Mouse (Mus musculus) midbrain, embryonic 13.5 days (tissue): ENCODE measurements at regions not wholly inside any gene's neighbourhood (a gene's known extent, or its start where the extent isn't known, plus 50 kb on each side); places are given as distances from the start of the nearest gene placed in this dataset.
A peak's percentile ranks its signal among the peaks of the same experiment; 100 is the strongest.

Experiments used
- ATAC-seq: fragments of 200-750 bp; cut with Nextera tagmentation; 2 replicates; pipeline ENCODE4 v1.8.0; 2017; ENCODE audit warnings: mild to moderate bottlenecking, moderate TSS enrichment, moderate library complexity
- H3K27ac ChIP-seq: fragments of 300-500 bp; sonication (generic); 2 replicates; pipeline ENCODE4 v1.5.1; 2015; ENCODE audit warnings: inconsistent platforms, mild to moderate bottlenecking, moderate library complexity
- H3K27me3 ChIP-seq: fragments of 300-500 bp; sonication (generic); 2 replicates; pipeline ENCODE4 v1.6.1; 2015; ENCODE audit warnings: mild to moderate bottlenecking, inconsistent platforms
- H3K36me3 ChIP-seq: fragments of 300-500 bp; sonication (generic); 2 replicates; pipeline ENCODE4 v1.6.1; 2015; ENCODE audit warnings: mild to moderate bottlenecking, inconsistent platforms
- H3K4me1 ChIP-seq: fragments of 300-500 bp; sonication (generic); replicated peaks from 2 replicates; pipeline ENCODE4 v1.6.1; 2015; ENCODE audit warnings: inconsistent platforms
- H3K4me2 ChIP-seq: fragments of 300-500 bp; sonication (generic); replicated peaks from 2 replicates; pipeline ENCODE4 v1.6.1; 2015; ENCODE audit warnings: moderate library complexity, mild to moderate bottlenecking, inconsistent platforms
- H3K4me3 ChIP-seq: fragments of 300-500 bp; sonication (generic); replicated peaks from 2 replicates; pipeline ENCODE4 v1.5.1; 2015; ENCODE audit warnings: mild to moderate bottlenecking, inconsistent platforms
- H3K9ac ChIP-seq: fragments of 300-500 bp; sonication (generic); replicated peaks from 2 replicates; pipeline ENCODE4 v1.6.1; 2015; ENCODE audit warnings: mild to moderate bottlenecking, inconsistent platforms
- H3K9me3 ChIP-seq: fragments of 300-500 bp; sonication (generic); 2 replicates; pipeline ENCODE4 v1.6.1; 2016; ENCODE audit warnings: mild to moderate bottlenecking, inconsistent platforms
- WGBS: fragments of 180-500 bp; shearing (Covaris S2); methylation state at CpG from one replicate; pipeline ENCODE4 v1.1.7; 2015; 5-methylcytosine and 5-hydroxymethylcytosine counted together

GRCm38 (mm10) chr11:113049593-113049992 lies 267.6 kb downstream of the Sox9 start:
- H3K36me3 ChIP-seq = no peaks in the 10 kb centered on the region
- no peak for ATAC-seq
- no peak overlapping the region for H3K27ac ChIP-seq
- H3K4me2 ChIP-seq = no peak overlapping the region
- no peak overlapping the region for H3K9ac ChIP-seq
- no peaks in the 10 kb centered on the region for H3K27me3 ChIP-seq
- H3K9me3 ChIP-seq = no peaks in the 10 kb centered on the region
- no peak overlapping the region for H3K4me3 ChIP-seq
- 53% methylated on average over 8 of the region's 8 CpGs for WGBS
- peaks cover 41% of the 10 kb centered on the region for H3K4me1 ChIP-seq

- no peaks in the 10 kb centered on the region for H3K36me3 ChIP-seq
- H3K27ac ChIP-seq = no peak overlapping the region
- H3K4me3 ChIP-seq = no peak overlapping the region
- H3K4me2 ChIP-seq = no peak overlapping the region
- ATAC-seq = no peak
- 95% methylated on average over 11 of the region's 11 CpGs for WGBS
- H3K9me3 ChIP-seq = no peaks in the 10 kb centered on the region
- no peaks in the 10 kb centered on the region for H3K27me3 ChIP-seq
- H3K4me1 ChIP-seq = peaks cover 31% of the 10 kb centered on the region
- H3K9ac ChIP-seq = no peak overlapping the region
Measured at GRCm38 (mm10) chr11:113052536-113052935, 270.5 kb downstream of the Sox9 start.

- H3K27ac ChIP-seq = peak overlapping the region; percentile 53; the same call in 1 of the 2 replicates
- WGBS = 73% methylated on average over 12 of the region's 12 CpGs
- H3K9me3 ChIP-seq = no peaks in the 10 kb centered on the region
- no peaks in the 10 kb centered on the region for H3K36me3 ChIP-seq
- no peak overlapping the region for H3K4me3 ChIP-seq
- H3K4me2 ChIP-seq = no peak overlapping the region
- H3K4me1 ChIP-seq = peaks cover 30% of the 10 kb centered on the region
- ATAC-seq = no peak
- H3K27me3 ChIP-seq = no peaks in the 10 kb centered on the region
- no peak overlapping the region for H3K9ac ChIP-seq
Measured at GRCm38 (mm10) chr11:113056042-113056632, 274.1 kb downstream of the Sox9 start.

GRCm38 (mm10) chr11:113056824-113057223 lies 274.8 kb downstream of the Sox9 start:
- Histone ChIP-seq H3K4me1 (peaks cover 30% of the 10 kb centered on the region), H3K4me3 (no peak overlapping the region), H3K27ac (peak overlapping the region; percentile 35; the same call in 1 of the 2 replicates), H3K9me3 (no peaks in the 10 kb centered on the region), H3K27me3 (no peaks in the 10 kb centered on the region), H3K36me3 (no peaks in the 10 kb centered on the region), H3K9ac (no peak overlapping the region), H3K4me2 (no peak overlapping the region)
- WGBS = 14% methylated on average over 5 of the region's 5 CpGs
- peak; percentile 68; the same call in 1 of the 2 replicates for ATAC-seq

GRCm38 (mm10) chr11:113070365-113070764 lies 288.3 kb downstream of the Sox9 start:
- no peak overlapping the region for H3K4me3 ChIP-seq
- H3K27me3 ChIP-seq = 0 out of 2 replicates have a peak, but pooled peaks cover 8% of the 10 kb centered on the region
- WGBS = 87% methylated on average over 4 of the region's 4 CpGs
- H3K4me1 ChIP-seq = peaks cover 16% of the 10 kb centered on the region
- H3K9me3 ChIP-seq = no peaks in the 10 kb centered on the region
- no peak for ATAC-seq
- no peak overlapping the region for H3K9ac ChIP-seq
- H3K27ac ChIP-seq = no peak overlapping the region
- no peaks in the 10 kb centered on the region for H3K36me3 ChIP-seq
- no peak overlapping the region for H3K4me2 ChIP-seq

- Histone ChIP-seq H3K36me3 (no peaks in the 10 kb centered on the region), H3K4me3 (no peak overlapping the region), H3K9me3 (no peaks in the 10 kb centered on the region), H3K9ac (no peak overlapping the region), H3K4me2 (no peak overlapping the region), H3K27ac (peak overlapping the region; percentile 48; the same call in 1 of the 2 replicates), H3K4me1 (peaks cover 13% of the 10 kb centered on the region), H3K27me3 (no peaks in the 10 kb centered on the region)
- 26% methylated on average over 10 of the region's 10 CpGs for WGBS
- no peak for ATAC-seq
Measured at GRCm38 (mm10) chr11:113071942-113072341, 289.9 kb downstream of the Sox9 start.

GRCm38 (mm10) chr11:113074328-113074727 lies 292.3 kb downstream of the Sox9 start:
- no peak for ATAC-seq
- Histone ChIP-seq H3K9ac (no peak overlapping the region), H3K4me2 (no peak overlapping the region), H3K27ac (no peak overlapping the region), H3K36me3 (no peaks in the 10 kb centered on the region), H3K9me3 (no peaks in the 10 kb centered on the region), H3K4me1 (peaks cover 10% of the 10 kb centered on the region), H3K27me3 (no peaks in the 10 kb centered on the region), H3K4me3 (no peak overlapping the region)
- 96% methylated on average over 9 of the region's 9 CpGs for WGBS

- peaks cover 10% of the 10 kb centered on the region for H3K4me1 ChIP-seq
- no peak overlapping the region for H3K27ac ChIP-seq
- H3K4me2 ChIP-seq = no peak overlapping the region
- no peaks in the 10 kb centered on the region for H3K27me3 ChIP-seq
- no peaks in the 10 kb centered on the region for H3K9me3 ChIP-seq
- 98% methylated on average over 4 of the region's 4 CpGs for WGBS
- no peak for ATAC-seq
- no peak overlapping the region for H3K4me3 ChIP-seq
- H3K9ac ChIP-seq = no peak overlapping the region
- no peaks in the 10 kb centered on the region for H3K36me3 ChIP-seq
Measured at GRCm38 (mm10) chr11:113076371-113076770, 294.3 kb downstream of the Sox9 start.

- Histone ChIP-seq H3K27ac (no peak overlapping the region), H3K4me3 (no peak overlapping the region), H3K4me1 (no peaks in the 10 kb centered on the region), H3K9ac (no peak overlapping the region), H3K36me3 (no peaks in the 10 kb centered on the region), H3K27me3 (no peaks in the 10 kb centered on the region), H3K9me3 (no peaks in the 10 kb centered on the region), H3K4me2 (no peak overlapping the region)
- ATAC-seq = no peak
- WGBS = 94% methylated on average over 2 of the region's 2 CpGs
Measured at GRCm38 (mm10) chr11:113080311-113080710, 298.3 kb downstream of the Sox9 start.

- no peaks in the 10 kb centered on the region for H3K9me3 ChIP-seq
Measured at GRCm38 (mm10) chr11:113084442-113084841, 302.4 kb downstream of the Sox9 start.

GRCm38 (mm10) chr11:113085556-113085955 lies 303.5 kb downstream of the Sox9 start:
- WGBS = 83% methylated on average over 9 of the region's 9 CpGs
- Histone ChIP-seq H3K9ac (no peak overlapping the region), H3K36me3 (no peaks in the 10 kb centered on the region), H3K27ac (no peak overlapping the region), H3K27me3 (no peaks in the 10 kb centered on the region), H3K9me3 (no peaks in the 10 kb centered on the region), H3K4me2 (no peak overlapping the region), H3K4me1 (peaks cover 9% of the 10 kb centered on the region; the same call in 1 of the 2 replicates), H3K4me3 (no peak overlapping the region)
- ATAC-seq = no peak

More at GRCm38 (mm10) chr11:113084442-113084841, 302.4 kb downstream of the Sox9 start:
- peaks cover 9% of the 10 kb centered on the region; the same call in 1 of the 2 replicates for H3K4me1 ChIP-seq
- H3K4me2 ChIP-seq = no peak overlapping the region
- H3K4me3 ChIP-seq = no peak overlapping the region
- H3K9ac ChIP-seq = no peak overlapping the region
- H3K27me3 ChIP-seq = no peaks in the 10 kb centered on the region
- WGBS = 92% methylated on average over 6 of the region's 6 CpGs
- no peaks in the 10 kb centered on the region for H3K36me3 ChIP-seq
- no peak for ATAC-seq
- no peak overlapping the region for H3K27ac ChIP-seq

- H3K4me2 ChIP-seq = 0 out of 2 replicates have a peak overlapping the region, but pooled peaks have one; percentile 11
- no peaks in the 10 kb centered on the region for H3K9me3 ChIP-seq
- no peaks in the 10 kb centered on the region for H3K27me3 ChIP-seq
- H3K4me1 ChIP-seq = peaks cover 9% of the 10 kb centered on the region; the same call in 1 of the 2 replicates
- 62% methylated on average over 9 of the region's 9 CpGs for WGBS
- no peaks in the 10 kb centered on the region for H3K36me3 ChIP-seq
- no peak overlapping the region for H3K4me3 ChIP-seq
- no peak for ATAC-seq
- 0 out of 2 replicates have a peak overlapping the region, but pooled peaks have one; percentile 11 for H3K27ac ChIP-seq
- no peak overlapping the region for H3K9ac ChIP-seq
Measured at GRCm38 (mm10) chr11:113087084-113087483, 305.1 kb downstream of the Sox9 start.
